Mouse (Mus musculus): ENCODE data around the gene Rnaseh2c.
A peak's percentile ranks its signal among the peaks of the same experiment; 100 is the strongest.

The Rnaseh2c gene

GRCm38 (mm10) chr19:5637069-5638047 lies 35.7 kb downstream of the Rnaseh2c start, which contains the start of gene Rela:
Rela (plus strand) TSS chr19:5637483.
- peak; percentile 93 to 94 for DNase-seq

GRCm38 (mm10) chr19:5638416-5639005 lies 36.8 kb downstream of the Rnaseh2c start:
- DNase-seq = peak in 1 of 2 experiments; percentile 26

- peak in 1 of 2 experiments; percentile 25 for DNase-seq
These were observed 38.7 kb downstream of the Rnaseh2c start for GRCm38 (mm10) chr19:5640339-5640738.

GRCm38 (mm10) chr19:5641021-5641420 lies 39.3 kb downstream of the Rnaseh2c start:
- DNase-seq = peak in 1 of 2 experiments; percentile 20

- no peak for DNase-seq
These were observed 40.0 kb downstream of the Rnaseh2c start for GRCm38 (mm10) chr19:5641641-5642040.

- DNase-seq = peak in 1 of 2 experiments; percentile 19
These were observed 43.6 kb downstream of the Rnaseh2c start for GRCm38 (mm10) chr19:5645280-5645679.

DNA sequence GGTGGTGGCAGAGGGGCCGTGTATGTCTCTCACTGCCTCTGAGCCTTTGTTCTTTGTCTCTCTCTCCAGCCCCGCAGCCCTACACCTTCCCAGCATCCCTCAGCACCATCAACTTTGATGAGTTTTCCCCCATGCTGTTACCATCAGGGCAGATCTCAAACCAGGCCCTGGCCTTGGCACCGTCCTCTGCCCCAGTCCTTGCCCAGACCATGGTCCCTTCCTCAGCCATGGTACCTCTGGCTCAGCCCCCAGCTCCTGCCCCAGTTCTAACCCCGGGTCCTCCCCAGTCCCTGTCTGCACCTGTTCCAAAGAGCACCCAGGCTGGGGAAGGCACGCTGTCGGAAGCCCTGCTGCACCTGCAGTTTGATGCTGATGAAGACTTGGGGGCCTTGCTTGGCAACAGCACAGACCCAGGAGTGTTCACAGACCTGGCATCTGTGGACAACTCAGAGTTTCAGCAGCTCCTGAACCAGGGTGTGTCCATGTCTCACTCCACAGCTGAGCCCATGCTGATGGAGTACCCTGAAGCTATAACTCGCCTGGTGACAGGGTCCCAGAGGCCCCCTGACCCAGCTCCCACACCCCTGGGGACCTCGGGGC lies 45.2 kb downstream of the Rnaseh2c start:
- DNase-seq = peak in 1 of 2 experiments; percentile 23

DNA sequence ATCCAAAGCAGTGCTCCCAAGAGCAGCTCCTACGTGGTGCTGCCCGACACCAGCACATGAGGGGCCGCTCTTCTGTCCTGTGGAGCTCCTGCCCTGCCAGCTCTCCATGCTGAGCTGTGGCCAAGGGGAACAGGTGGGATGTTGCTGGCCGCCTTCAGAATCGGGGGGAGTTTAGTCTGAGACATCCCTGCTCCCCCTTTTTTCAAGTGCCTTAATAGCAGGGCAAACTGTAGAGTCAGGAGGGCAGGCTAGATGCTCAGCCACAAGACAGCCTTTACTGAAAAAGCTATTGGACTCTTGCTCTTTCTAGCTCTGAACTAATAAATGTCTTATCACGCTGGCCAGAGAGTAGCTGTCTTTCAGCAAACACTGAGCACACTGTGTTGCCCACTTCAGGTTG lies 46.1 kb downstream of the Rnaseh2c start:
- DNase-seq = no peak

GRCm38 (mm10) chr19:5648401-5649297 lies 47.0 kb downstream of the Rnaseh2c start:
- peak; percentile 90 to 94 for DNase-seq

DNA sequence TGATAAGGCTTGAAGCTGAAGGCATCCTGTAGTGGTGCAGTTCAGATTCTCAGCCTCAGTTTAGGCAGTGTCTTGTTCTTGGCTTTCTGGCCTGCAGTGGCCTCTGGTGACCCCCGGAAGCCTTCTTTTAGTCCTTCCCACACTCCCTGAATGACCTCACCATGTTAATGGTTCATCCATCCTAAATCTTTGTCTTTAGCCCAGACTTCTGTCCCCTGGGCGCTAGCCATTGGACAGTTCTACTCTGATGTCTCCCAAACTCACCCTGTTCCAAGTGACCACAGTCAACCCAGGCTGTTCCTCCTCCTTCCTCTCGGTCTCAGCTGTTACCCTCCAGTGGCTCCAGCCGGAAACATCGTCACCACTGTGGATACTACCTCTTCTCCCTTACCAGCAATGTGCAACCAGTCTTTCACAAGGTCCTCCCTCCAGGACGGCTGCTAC lies 47.6 kb downstream of the Rnaseh2c start:
- DNase-seq = peak; percentile 56

DNA sequence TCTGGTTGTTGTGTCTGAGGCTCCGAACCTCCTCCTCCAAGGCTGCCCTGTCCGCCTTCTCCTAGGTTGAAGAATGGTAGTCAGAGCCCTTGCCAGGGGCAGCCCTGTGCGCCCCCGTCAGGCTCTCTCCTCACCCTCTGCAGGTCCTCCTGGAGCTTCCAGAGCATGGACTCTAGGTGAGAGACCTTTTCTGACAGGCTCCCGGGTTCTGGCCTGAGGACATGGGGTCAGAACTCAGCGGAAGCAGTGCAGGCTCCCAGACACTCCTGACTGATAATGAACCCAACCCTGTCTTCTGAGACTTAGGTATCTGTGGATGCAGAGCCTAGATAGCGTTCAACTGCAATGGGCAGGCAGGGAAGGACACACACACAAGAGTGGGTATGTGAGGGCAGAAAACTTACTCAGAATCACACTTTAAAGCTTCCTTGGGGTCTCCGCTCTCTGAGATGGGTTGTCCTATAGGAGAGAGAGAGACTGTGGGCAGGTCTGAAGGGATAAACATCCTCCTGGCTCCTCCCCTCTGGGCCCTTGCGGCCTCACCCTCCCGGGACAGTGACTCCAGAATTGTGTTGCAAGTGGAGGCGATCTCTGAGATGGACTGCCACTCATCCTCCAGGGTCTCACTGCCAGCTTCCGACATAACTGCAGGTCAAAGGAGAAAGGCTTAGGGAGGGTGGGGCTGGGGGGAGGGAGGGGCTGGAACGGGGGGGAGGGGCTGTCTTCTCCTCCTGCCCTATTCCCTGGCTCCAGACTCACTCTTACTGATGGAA lies 50.0 kb downstream of the Rnaseh2c start:
- DNase-seq = peak in 1 of 2 experiments; percentile 21

- no peak for DNase-seq
These were observed 50.9 kb downstream of the Rnaseh2c start for GRCm38 (mm10) chr19:5652570-5652969.

- peak in 1 of 2 experiments; percentile 30 for DNase-seq
These were observed 52.5 kb downstream of the Rnaseh2c start for GRCm38 (mm10) chr19:5653969-5654719.

DNA sequence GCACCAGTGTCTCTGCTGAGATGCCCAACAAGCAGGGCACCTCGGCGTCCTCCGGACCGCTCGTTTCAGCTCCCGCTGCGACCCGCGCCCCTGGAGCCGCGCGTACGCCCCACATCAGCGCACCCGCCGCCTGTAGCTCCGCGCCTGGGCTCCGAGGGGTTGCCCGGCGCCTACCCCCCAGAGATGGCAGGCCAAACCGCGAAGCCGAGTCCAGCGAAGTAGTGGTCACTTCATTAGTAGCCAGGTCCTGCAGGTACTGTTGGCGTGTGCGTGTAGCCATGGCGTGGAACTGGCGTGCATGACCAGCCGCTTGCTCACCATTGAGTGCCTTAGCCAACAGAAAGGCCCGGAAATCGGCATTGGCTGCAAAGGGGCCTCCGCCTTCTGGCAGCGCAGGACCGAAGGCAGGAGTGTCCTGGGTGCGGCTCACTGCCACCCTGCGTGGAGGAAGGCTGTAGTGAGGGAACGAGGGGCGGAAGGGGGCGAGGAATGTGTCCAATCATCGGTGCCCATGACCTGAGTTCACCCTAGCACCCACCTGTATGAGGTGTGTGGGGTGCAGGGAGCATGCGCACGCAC lies 53.1 kb downstream of the Rnaseh2c start:
- DNase-seq = peak in 1 of 2 experiments; percentile 39
